In genomic region chrX:134830508-134830907, GRCm38 (mm10) we compare ENCODE assay signal across 15 mouse cellular contexts. TPM values are rescaled to one million over a fixed set of nuclear protein-coding genes. Genes with fewer than 3 reads are reported as not detected.
DNase-seq lines count a peak whose midpoint lies in the region; TF ChIP-seq lines count a peak whose summit lies in the region.
"Had no signal": no experiment of that assay in that cellular context is flagged by ENCODE, and none has a peak within 500 bp of the region (broad histone marks: within the 10 kb centered on the region; RNA-seq: fewer than 3 reads in every experiment).

No protein-coding gene starts in this region.

- no peaks in the 10 kb centered on the region for H3K36me3 ChIP-seq in kidney, adult 2 months (ENCODE audit: control insufficient read depth, insufficient read depth, low read length)
- H3K36me3 ChIP-seq: hindbrain, embryonic 12.5 days; liver, embryonic 13.5 days had no signal

- no peak for TF ChIP-seq POLR2A in kidney, adult 2 months (IDR thresholded peaks at IDR 0.05; ENCODE audit: low read depth, low read length)

- 0 out of 2 replicates have a peak, but pooled peaks have one; percentile 5 for TF ChIP-seq CTCF in kidney, adult 2 months (conservative IDR thresholded peaks at IDR 0.05; ENCODE audit: insufficient read depth, insufficient read length, low read depth, low read length)

- WGBS in kidney, adult 2 months: 46% methylated on average over 3 of the region's 3 CpGs

- no peak overlapping the region for H3K27ac ChIP-seq in kidney, adult 2 months (ENCODE audit: insufficient read depth, low read depth, low read length)
- H3K27ac ChIP-seq: hindbrain, embryonic 12.5 days; liver, embryonic 13.5 days had no signal

- no peaks in the 10 kb centered on the region for H3K4me1 ChIP-seq in kidney, adult 2 months (ENCODE audit: control insufficient read depth, insufficient read depth, low read length)
- H3K4me1 ChIP-seq: hindbrain, embryonic 12.5 days; liver, embryonic 13.5 days had no signal

- peak; percentile 11 for DNase-seq in gastrocnemius, postnatal 10 days
- DNase-seq in gastrocnemius, postnatal 4 days (ENCODE audit: low spot score in 2 of 2): no peak
- no peak for DNase-seq in kidney, adult 2 months
- DNase-seq in kidney, adult 18-20 months: no peak
- peak; percentile 44 for DNase-seq in Muller cell, postnatal 12 days (ENCODE audit: inconsistent ontology term)
- peak; percentile 11 for DNase-seq in brain, adult 2 months (ENCODE audit: low read depth, low spot score)
- no peak for DNase-seq in adrenal gland, postnatal 36 days
- DNase-seq: cerebellum, postnatal 36 days; forebrain, postnatal 0 days; gastrocnemius, postnatal 25 days; kidney, adult 9 months; liver, embryonic 13.5 days; midbrain, embryonic 14.5 days; thymus, adult 18-20 months had no signal

- no peak overlapping the region for H3K4me3 ChIP-seq in kidney, adult 2 months (ENCODE audit: insufficient read depth, low read depth, low read length)
- H3K4me3 ChIP-seq: hindbrain, embryonic 12.5 days; liver, embryonic 13.5 days had no signal

- H3K27me3 ChIP-seq in kidney, adult 2 months (replicated peaks; ENCODE audit: control insufficient read depth, insufficient read depth, low read length): no peaks in the 10 kb centered on the region
- H3K27me3 ChIP-seq: liver, embryonic 13.5 days had no signal

RNA-seq across cellular contexts. Expression of gene Armcx2, which starts 21.5 kb away (rescaled TPM):
- total RNA-seq in gastrocnemius, postnatal 10 days (2021): 10 to 100 TPM; 30.9 to 42.7 TPM
- total RNA-seq in gastrocnemius, postnatal 4 days (2021): 10 to 100 TPM; 67.5 to 87.0 TPM
- polyA plus RNA-seq in kidney, adult 2 months (2012; rRNA removed): 8.7 and 9.0 TPM in 2 replicates
- 10 to 100 TPM; 47.6 to 85.2 TPM for total RNA-seq in adrenal gland, postnatal 36 days (2021)

Comparison
In these comparisons a context has a peak if more than half of its experiments do, and no peak if none do; other contexts are left out.
1. DNase-seq: peak in gastrocnemius, postnatal 10 days (single experiment), Muller cell, postnatal 12 days (single experiment) and brain, adult 2 months (single experiment); none in gastrocnemius, postnatal 4 days (0 of 2), kidney, adult 2 months (single experiment), kidney, adult 18-20 months (single experiment) and adrenal gland, postnatal 36 days (0 of 2).